Mouse (Mus musculus) CH12.LX (cell line): ENCODE data around the gene Qprt. TPM values are rescaled to one million over a fixed set of nuclear protein-coding genes. Genes with fewer than 3 reads are reported as not detected.

ENCODE experiments used
- DNase-seq: peaks from one replicate; pipeline ENCODE4 v3.0.0-alpha.2; 2013; ENCODE audit errors: extremely low read depth
- H3K27ac ChIP-seq: 2 replicates; pipeline ENCODE4 v1.5.1; 2012; ENCODE audit warnings: low read depth, mild to moderate bottlenecking, control low read depth, moderate library complexity; ENCODE audit not compliant: insufficient read depth
- H3K27me3 ChIP-seq: replicated peaks from 2 replicates; pipeline ENCODE3; 2012; ENCODE audit warnings: inconsistent platforms
- H3K36me3 ChIP-seq, 2 experiments: replicated peaks in 1 of 2; 2 replicates each; pipeline versions ENCODE3 to v1.6.1; 2012; ENCODE audit warnings: inconsistent platforms in 1 of 2, low read length in 1 of 2, mild to moderate bottlenecking in 1 of 2, mixed read lengths in 1 of 2, moderate library complexity in 1 of 2; ENCODE audit not compliant: control insufficient read depth in 1 of 2, insufficient read depth in 1 of 2
- H3K4me1 ChIP-seq, 2 experiments: 2 replicates each; pipeline ENCODE4 v1.6.1; 2012; ENCODE audit warnings: inconsistent platforms in 1 of 2, moderate library complexity in 1 of 2; ENCODE audit not compliant: insufficient read depth in 2 of 2, control insufficient read depth in 1 of 2
- H3K4me2 ChIP-seq: 2 replicates; pipeline ENCODE4 v1.6.1; 2012; ENCODE audit warnings: low read depth, mild to moderate bottlenecking, control low read depth; ENCODE audit not compliant: poor library complexity, insufficient read depth, severe bottlenecking
- H3K4me3 ChIP-seq, 3 experiments: fragments of 150-350 bp in 1 of 3; sonication (generic) in 1 of 3; replicated peaks in 1 of 3; 2 replicates each; pipeline versions ENCODE3 to v1.5.1; 2011 to 2012; ENCODE audit warnings: low read depth in 2 of 3, low read length in 2 of 3, mild to moderate bottlenecking in 2 of 3, moderate library complexity in 2 of 3, control low read depth in 1 of 3, improper control_type of control experiment in 1 of 3, inconsistent platforms in 1 of 3, mixed read lengths in 1 of 3; ENCODE audit not compliant: poor library complexity in 1 of 3
- H3K79me2 ChIP-seq: replicated peaks from 2 replicates; pipeline ENCODE4 v1.6.1; 2012; ENCODE audit warnings: mild to moderate bottlenecking, moderate library complexity; ENCODE audit not compliant: control insufficient read depth, poor library complexity, insufficient read depth, severe bottlenecking; ENCODE audit errors: extremely low read depth
- H3K9ac ChIP-seq: 2 replicates; pipeline ENCODE4 v1.6.1; 2012; ENCODE audit warnings: low read depth, mild to moderate bottlenecking, control low read depth, moderate library complexity; ENCODE audit not compliant: insufficient read depth
- H3K9me3 ChIP-seq: replicated peaks from 2 replicates; pipeline ENCODE3; 2012; ENCODE audit warnings: low read length, inconsistent platforms, mixed read lengths
- BHLHE40 ChIP-seq: IDR thresholded peaks from 2 replicates; pipeline ENCODE4 v1.6.1; 2011; ENCODE audit warnings: mild to moderate bottlenecking, low read depth, low read length, improper control_type of control experiment
- CHD1 ChIP-seq: IDR thresholded peaks from 2 replicates; pipeline ENCODE4 v1.6.1; 2012; ENCODE audit warnings: low read depth, low read length, improper control_type of control experiment, inconsistent platforms
- CTCF ChIP-seq, 2 experiments: IDR thresholded peaks in 1 of 2; conservative IDR thresholded peaks in 1 of 2; 2 replicates each; pipeline ENCODE4 v1.5.1; 2011 to 2012; ENCODE audit warnings: low read depth in 2 of 2, low read length in 2 of 2, improper control_type of control experiment in 1 of 2, inconsistent platforms in 1 of 2, mild to moderate bottlenecking in 1 of 2, moderate library complexity in 1 of 2
- ELF1 ChIP-seq: IDR thresholded peaks from 2 replicates; pipeline ENCODE4 v1.6.1; 2014; ENCODE audit warnings: low read depth, mild to moderate bottlenecking, inconsistent platforms, low read length, improper control_type of control experiment
- JUN ChIP-seq: IDR thresholded peaks from 2 replicates; pipeline ENCODE4 v1.6.1; 2011; ENCODE audit warnings: low read depth, mild to moderate bottlenecking, low read length, improper control_type of control experiment, moderate library complexity; ENCODE audit not compliant: insufficient read depth
- JUND ChIP-seq: conservative IDR thresholded peaks from 2 replicates; pipeline ENCODE4 v1.6.1; 2011; ENCODE audit warnings: low read depth, low read length, improper control_type of control experiment
- MAFK ChIP-seq: IDR thresholded peaks from 2 replicates; pipeline ENCODE4 v1.6.1; 2011; ENCODE audit warnings: low read length, improper control_type of control experiment; ENCODE audit not compliant: insufficient replicate concordance
- MAZ ChIP-seq: IDR thresholded peaks from 2 replicates; pipeline ENCODE4 v1.6.1; 2012; ENCODE audit warnings: low read depth, mild to moderate bottlenecking, inconsistent platforms, low read length, improper control_type of control experiment, moderate library complexity
- MXI1 ChIP-seq: IDR thresholded peaks from 2 replicates; pipeline ENCODE4 v1.6.1; 2011; ENCODE audit warnings: mild to moderate bottlenecking, low read depth, low read length, improper control_type of control experiment
- MYC ChIP-seq: IDR thresholded peaks from 2 replicates; pipeline ENCODE4 v1.6.1; 2011; ENCODE audit warnings: low read depth, mild to moderate bottlenecking, improper control_type of control experiment, low read length
- NRF1 ChIP-seq: IDR thresholded peaks from 2 replicates; pipeline ENCODE4 v1.6.1; 2014; ENCODE audit warnings: low read depth, mild to moderate bottlenecking, inconsistent platforms, low read length, improper control_type of control experiment, moderate library complexity
- PAX5 ChIP-seq: IDR thresholded peaks from 2 replicates; pipeline ENCODE4 v1.6.1; 2012; ENCODE audit warnings: low read length, inconsistent platforms, mixed read lengths
- POLR2AphosphoS2 ChIP-seq: IDR thresholded peaks from 2 replicates; pipeline ENCODE4 v1.6.1; 2011; ENCODE audit warnings: low read depth, low read length, improper control_type of control experiment
- RCOR1 ChIP-seq: conservative IDR thresholded peaks from 2 replicates; pipeline ENCODE4 v1.6.1; 2012; ENCODE audit warnings: low read depth, mild to moderate bottlenecking, inconsistent platforms, low read length, improper control_type of control experiment
- SIN3A ChIP-seq: IDR thresholded peaks from 2 replicates; pipeline ENCODE4 v1.6.1; 2012; ENCODE audit warnings: low read length, improper control_type of control experiment, inconsistent platforms
- USF1 ChIP-seq: IDR thresholded peaks from 2 replicates; pipeline ENCODE4 v1.6.1; 2014; ENCODE audit warnings: low read depth, mild to moderate bottlenecking, inconsistent platforms, low read length, improper control_type of control experiment
- USF2 ChIP-seq: conservative IDR thresholded peaks from 2 replicates; pipeline ENCODE4 v1.6.1; 2011; ENCODE audit warnings: low read depth, low read length, improper control_type of control experiment
- ZMIZ1 ChIP-seq: IDR thresholded peaks from 2 replicates; pipeline ENCODE4 v1.6.1; 2012; ENCODE audit warnings: low read depth, mild to moderate bottlenecking, inconsistent platforms, low read length, improper control_type of control experiment
- dilution Hi-C: fragments of 300-500 bp; cut with MboI; formaldehyde crosslinking; loops from 2 replicates; pipeline ENCODE4 v1.14.3; 2020; ENCODE audit warnings: low sequenced_read_pairs; ENCODE audit not compliant: extremely low pct_unique_long_range_greater_than_20kb, extremely low pct_ligation_motif_present
- in situ Hi-C: fragments of 300-500 bp; cut with MboI; formaldehyde crosslinking; loops from 3 replicates; pipeline ENCODE4 v1.14.3; 2019; ENCODE audit warnings: low sequenced_read_pairs, low pct_ligation_motif_present, low pct_unique_long_range_greater_than_20kb, mixed read lengths
- polyA plus RNA-seq: library from polyadenylated mRNA; unstranded; fragments of >175 nt; gene quantifications from 2 replicates; pipeline ENCODE4 v1.2.1, GENCODE M21; 2012; ENCODE audit warnings: low read depth; ENCODE audit not compliant: insufficient read length
- total RNA-seq, 2 experiments: library from RNA; depleted of rRNA; stranded (reverse); fragments of 300-350 nt in 1 of 2; fragments of >200 nt in 1 of 2; gene quantifications; 2 replicates each; pipeline ENCODE4 v1.2.3; 2012 to 2014

The Qprt gene
- total and polyA plus RNA-seq, 3 experiments: 0.14 to 0.30 TPM; not detected in 1

DNA sequence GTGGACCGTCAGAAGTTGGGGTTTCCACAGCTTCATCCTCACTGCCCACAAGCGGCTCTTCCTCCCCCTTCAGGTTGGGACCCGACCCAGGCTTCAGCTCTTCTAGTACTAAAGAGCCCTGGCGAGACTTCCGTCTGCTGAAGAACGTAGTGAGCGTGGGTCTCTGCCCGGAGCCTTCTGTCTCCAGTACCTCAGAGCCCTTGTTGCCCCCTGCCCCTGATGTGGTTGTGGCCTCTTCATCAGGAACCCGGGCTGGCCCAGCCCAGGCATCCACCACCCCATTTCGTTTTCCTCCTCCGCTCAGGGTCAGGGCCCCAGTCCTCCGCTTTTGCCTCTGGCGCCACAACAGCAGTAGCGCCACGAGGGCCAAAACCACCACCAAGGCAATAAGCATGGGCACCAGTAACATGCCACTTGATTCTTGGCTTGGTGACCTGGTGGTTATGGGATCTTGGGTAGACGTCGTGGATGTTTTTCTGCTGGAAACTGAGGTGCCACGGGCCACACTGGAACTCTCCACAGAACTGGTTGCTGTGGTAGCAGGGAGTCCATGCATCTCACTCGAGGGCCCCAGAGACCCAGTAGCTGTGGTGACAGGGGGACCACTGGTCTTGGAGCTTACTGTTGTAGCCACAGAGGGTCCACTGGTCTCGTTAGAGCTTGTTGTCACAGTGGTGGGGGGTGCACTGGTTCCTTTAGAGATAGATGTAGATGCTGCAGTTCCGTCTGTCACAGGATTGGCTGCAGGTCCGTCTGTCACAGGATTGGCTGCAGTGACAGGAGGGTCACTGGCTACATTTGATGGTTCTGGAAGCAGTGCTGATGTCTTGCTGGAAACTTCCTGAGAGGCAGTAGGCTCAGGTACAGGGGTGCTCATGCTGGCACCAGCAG, 14.4 kb upstream of the Qprt start:
- TF ChIP-seq ZMIZ1 (no peak), USF2 (no peak), RCOR1 (no peak), NRF1 (no peak), MAZ (no peak), MYC (no peak), JUND (no peak), CTCF (conservative IDR thresholded peaks at IDR 0.05 in 1 of 2, IDR thresholded peaks at IDR 0.05 in 1 of 2; ENCODE audit: low read depth in 2 of 2, low read length in 2 of 2) (no peak), POLR2AphosphoS2 (no peak)
- H3K4me2 ChIP-seq: no peak overlapping the region
- peaks cover 0 to 3% of the 10 kb centered on the region in 2 experiments for H3K36me3 ChIP-seq
- dilution Hi-C loops: no loop called here
- no peak overlapping the region for H3K4me3 ChIP-seq
- no peaks in the 10 kb centered on the region for H3K27me3 ChIP-seq
- in situ Hi-C loops: loop anchor here (5.0 kb wide), 1 partner anchor 51 kb away; no protein-coding TSS in a partner anchor
- H3K4me1 ChIP-seq: peaks cover 23 to 30% of the 10 kb centered on the region in 2 experiments
- H3K79me2 ChIP-seq: no peaks in the 10 kb centered on the region
- no peak overlapping the region for H3K27ac ChIP-seq
- DNase-seq: no peak
- no peaks in the 10 kb centered on the region for H3K9me3 ChIP-seq
- H3K9ac ChIP-seq: no peak overlapping the region

DNA sequence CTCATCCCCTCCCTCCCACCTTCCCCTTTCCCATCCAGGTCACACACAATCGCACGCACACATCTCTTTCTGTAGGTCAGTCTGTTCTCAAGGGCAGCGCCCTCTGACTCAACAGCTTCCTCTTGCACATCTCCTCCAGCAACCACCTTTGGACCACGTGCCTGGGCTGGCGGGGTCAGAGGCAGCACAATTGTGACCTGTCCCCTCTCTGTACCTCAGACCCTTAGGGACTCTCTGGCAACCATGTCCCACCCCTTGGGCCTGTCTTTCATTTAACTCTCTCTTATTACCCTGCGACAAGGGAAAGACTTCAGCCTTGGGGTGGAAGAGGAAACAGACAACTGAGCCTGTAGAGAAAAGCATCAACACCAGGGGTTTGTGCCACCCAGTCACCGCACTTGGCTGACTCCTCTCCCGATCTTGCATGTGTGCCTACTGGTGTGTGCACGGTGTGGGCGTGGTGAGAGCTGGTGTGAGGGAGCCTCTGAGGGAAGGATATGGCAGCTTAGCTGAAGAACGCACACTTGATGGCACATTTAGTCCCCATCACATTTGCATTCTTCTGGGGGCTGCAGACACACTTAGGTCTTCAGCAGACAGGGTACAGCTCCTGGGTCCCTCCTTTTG, 12.9 kb upstream of the Qprt start:
- H3K27ac ChIP-seq: peak overlapping the region; percentile 31; the same call in 1 of the 2 replicates
- no peaks in the 10 kb centered on the region for H3K9me3 ChIP-seq
- dilution Hi-C loops (no loop called here), in situ Hi-C loops (loop anchor here (5.0 kb wide), 1 partner anchor 52 kb away; no protein-coding TSS in a partner anchor)
- H3K79me2 ChIP-seq: no peaks in the 10 kb centered on the region
- TF ChIP-seq PAX5 (no peak), MYC (no peak), JUN (no peak), MXI1 (no peak), MAFK (no peak), SIN3A (no peak), USF1 (peak; percentile 17; the same call in 1 of the 2 replicates), CHD1 (no peak), BHLHE40 (peak; percentile 24; the same call in 1 of the 2 replicates), ELF1 (no peak)
- no peak overlapping the region for H3K4me2 ChIP-seq
- no peak overlapping the region for H3K9ac ChIP-seq
- H3K27me3 ChIP-seq: no peaks in the 10 kb centered on the region
- H3K36me3 ChIP-seq: peaks cover 0 to 3% of the 10 kb centered on the region in 2 experiments
- H3K4me1 ChIP-seq: peaks cover 24 to 34% of the 10 kb centered on the region in 2 experiments
- peak overlapping the region in 1 of 3 experiments; percentile 34 for H3K4me3 ChIP-seq
- DNase-seq: no peak
